ENCODE assay signal across 12 mouse cellular contexts in genomic region chr12:29884376-29884775, GRCm38 (mm10). TPM values are rescaled to one million over a fixed set of nuclear protein-coding genes. Genes with fewer than 3 reads are reported as not detected.
DNase-seq lines count a peak whose midpoint lies in the region; ATAC-seq and TF ChIP-seq lines count a peak whose summit lies in the region.
"Had no signal": no experiment of that assay in that cellular context is flagged by ENCODE, and none has a peak within 500 bp of the region (broad histone marks: within the 10 kb centered on the region; RNA-seq: fewer than 3 reads in every experiment).

No protein-coding gene starts in this region.

- H3K4me3 ChIP-seq in hindbrain, embryonic 16.5 days (ENCODE audit: low read length) = no peak overlapping the region
- H3K4me3 ChIP-seq in midbrain, embryonic 15.5 days = no peak overlapping the region
- H3K4me3 ChIP-seq: embryonic facial prominence, embryonic 12.5 days; limb, embryonic 13.5 days had no signal

- no peak overlapping the region for H3K4me2 ChIP-seq in hindbrain, embryonic 16.5 days (ENCODE audit: low read length)
- no peak overlapping the region for H3K4me2 ChIP-seq in midbrain, embryonic 15.5 days
- H3K4me2 ChIP-seq: embryonic facial prominence, embryonic 12.5 days; limb, embryonic 13.5 days had no signal

- no peaks in the 10 kb centered on the region for H3K27me3 ChIP-seq in hindbrain, embryonic 16.5 days (replicated peaks; ENCODE audit: control insufficient read depth, insufficient read depth, low read length)
- H3K27me3 ChIP-seq in midbrain, embryonic 15.5 days (replicated peaks) = no peaks in the 10 kb centered on the region
- H3K27me3 ChIP-seq: embryonic facial prominence, embryonic 12.5 days; limb, embryonic 13.5 days had no signal

- TF ChIP-seq POLR2A in brain, embryonic 14.5 days (IDR thresholded peaks at IDR 0.05; ENCODE audit: borderline replicate concordance, extremely low read depth, insufficient read depth, insufficient read length, poor library complexity, severe bottlenecking) = no peak

- peaks cover 24% of the 10 kb centered on the region for H3K4me1 ChIP-seq in hindbrain, embryonic 16.5 days (ENCODE audit: control insufficient read depth, insufficient read depth, low read depth, low read length)
- H3K4me1 ChIP-seq in midbrain, embryonic 15.5 days = peaks cover 37% of the 10 kb centered on the region
- H3K4me1 ChIP-seq: limb, embryonic 13.5 days had no signal

- ATAC-seq in hindbrain, embryonic 16.5 days = 0 out of 2 replicates have a peak, but pooled peaks have one; percentile 34
- ATAC-seq in midbrain, embryonic 15.5 days (replicated peaks) = no peak

- TF ChIP-seq CTCF in brain, embryonic 14.5 days (IDR thresholded peaks at IDR 0.05; ENCODE audit: borderline replicate concordance, extremely low read depth, insufficient read depth, insufficient read length) = no peak

- H3K9ac ChIP-seq in hindbrain, embryonic 16.5 days (ENCODE audit: low read depth, low read length) = no peak overlapping the region
- H3K9ac ChIP-seq in midbrain, embryonic 15.5 days = no peak overlapping the region
- H3K9ac ChIP-seq: embryonic facial prominence, embryonic 12.5 days; limb, embryonic 13.5 days had no signal

- H3K27ac ChIP-seq in hindbrain, embryonic 16.5 days (ENCODE audit: low read depth, low read length) = peak overlapping the region; percentile 73
- peak overlapping the region; percentile 90 for H3K27ac ChIP-seq in midbrain, embryonic 15.5 days
- H3K27ac ChIP-seq: embryonic facial prominence, embryonic 12.5 days; limb, embryonic 13.5 days; macrophage had no signal

- peak; percentile 87 for DNase-seq in brain, embryonic 14.5 days (ENCODE audit: low read depth)
- DNase-seq in cerebellum, adult 9-10 months = peak; percentile 86
- DNase-seq in adrenal gland, postnatal 14 days = no peak
- DNase-seq in lung, postnatal 25 days (ENCODE audit: low spot score) = no peak
- no peak for DNase-seq in spleen, postnatal 10 days (ENCODE audit: low spot score in 2 of 2)
- no peak for DNase-seq in thymus, postnatal 0 days (ENCODE audit: low spot score)
- DNase-seq: gastrocnemius, postnatal 25 days had no signal

- WGBS in hindbrain, embryonic 16.5 days = 66% methylated on average over 5 of the region's 5 CpGs
- WGBS in midbrain, embryonic 15.5 days = 75% methylated on average over 5 of the region's 5 CpGs

- H3K36me3 ChIP-seq in hindbrain, embryonic 16.5 days (ENCODE audit: control insufficient read depth, insufficient read depth, low read length) = peaks cover 9% of the 10 kb centered on the region
- H3K36me3 ChIP-seq in midbrain, embryonic 15.5 days (replicated peaks) = peaks cover 17% of the 10 kb centered on the region
- H3K36me3 ChIP-seq: embryonic facial prominence, embryonic 12.5 days; limb, embryonic 13.5 days had no signal

- H3K9me3 ChIP-seq in hindbrain, embryonic 16.5 days (ENCODE audit: control insufficient read depth, low read length) = no peaks in the 10 kb centered on the region
- H3K9me3 ChIP-seq in midbrain, embryonic 15.5 days = no peaks in the 10 kb centered on the region
- H3K9me3 ChIP-seq: embryonic facial prominence, embryonic 12.5 days; limb, embryonic 13.5 days had no signal

RNA-seq across cellular contexts. Expression of gene Pxdn, which starts 53.0 kb away (rescaled TPM):
- 156 and 174 TPM in 2 replicates for polyA plus RNA-seq in brain, embryonic 14.5 days (2012; rRNA removed)
- polyA plus RNA-seq in hindbrain, embryonic 16.5 days (2015; fragmentation: Nextera tagmentation; extraction: Ambion mirVana) = 35.4 and 57.3 TPM in 2 replicates
- 49.5 and 52.3 TPM in 2 replicates for polyA plus RNA-seq in midbrain, embryonic 15.5 days (2015; fragmentation: Nextera tagmentation; extraction: Ambion mirVana)
- total RNA-seq in adrenal gland, postnatal 14 days (2021) = 96.0 and 96.5 TPM in 2 replicates
- polyA plus RNA-seq in thymus, postnatal 0 days (2015; fragmentation: Nextera tagmentation; extraction: Ambion mirVana) = 6.8 and 6.9 TPM in 2 replicates
- polyA plus RNA-seq: macrophage had no signal

Comparison
In these comparisons a context has a peak if more than half of its experiments do, and no peak if none do; other contexts are left out.
1. DNase-seq: peak in brain, embryonic 14.5 days (single experiment) and cerebellum, adult 9-10 months (single experiment); none in adrenal gland, postnatal 14 days (single experiment), lung, postnatal 25 days (single experiment), spleen, postnatal 10 days (0 of 2) and thymus, postnatal 0 days (single experiment).